Mouse (Mus musculus): Measurements from ENCODE around the gene Anks1b.

The Anks1b gene

GRCm38 (mm10) chr10:90373469-90373868 is 500.2 kb downstream of the Anks1b start:
- DNase-seq (ENCODE audit: extremely low read depth, low read depth): no peak

GRCm38 (mm10) chr10:90376605-90377004 is 503.3 kb downstream of the Anks1b start:
- no peak for DNase-seq (ENCODE audit: extremely low read depth, low read depth)

GRCm38 (mm10) chr10:90380062-90380461 is 506.8 kb downstream of the Anks1b start:
- no peak for DNase-seq (ENCODE audit: extremely low read depth, low read depth)

GRCm38 (mm10) chr10:90380704-90381339 is 507.5 kb downstream of the Anks1b start:
- DNase-seq (ENCODE audit: extremely low read depth, low read depth): no peak

GRCm38 (mm10) chr10:90400382-90400781 is 527.1 kb downstream of the Anks1b start:
- no peak for DNase-seq (ENCODE audit: extremely low read depth, low read depth)

- no peak for DNase-seq (ENCODE audit: extremely low read depth, low read depth)
Measured at GRCm38 (mm10) chr10:90408484-90408883, 535.2 kb downstream of the Anks1b start.

- no peak for DNase-seq (ENCODE audit: extremely low read depth, low read depth)
Measured at GRCm38 (mm10) chr10:90431527-90431926, 558.2 kb downstream of the Anks1b start.

GRCm38 (mm10) chr10:90431974-90432373 is 558.7 kb downstream of the Anks1b start:
- DNase-seq (ENCODE audit: extremely low read depth, low read depth): no peak

- DNase-seq (ENCODE audit: extremely low read depth, low read depth): no peak
Measured at GRCm38 (mm10) chr10:90432479-90432878, 559.2 kb downstream of the Anks1b start.

- DNase-seq (ENCODE audit: extremely low read depth, low read depth): no peak
Measured at GRCm38 (mm10) chr10:90441036-90441435, 567.7 kb downstream of the Anks1b start.

GRCm38 (mm10) chr10:90441656-90442055 is 568.3 kb downstream of the Anks1b start:
- DNase-seq (ENCODE audit: extremely low read depth, low read depth): no peak

GRCm38 (mm10) chr10:90464906-90465305 is 591.6 kb downstream of the Anks1b start:
- no peak for DNase-seq (ENCODE audit: extremely low read depth, low read depth)

GRCm38 (mm10) chr10:90465426-90465825 is 592.1 kb downstream of the Anks1b start:
- DNase-seq (ENCODE audit: extremely low read depth, low read depth): no peak

GRCm38 (mm10) chr10:90467546-90467945 is 594.2 kb downstream of the Anks1b start:
- no peak for DNase-seq (ENCODE audit: extremely low read depth, low read depth)

GRCm38 (mm10) chr10:90493436-90493835 is 620.1 kb downstream of the Anks1b start:
- DNase-seq (ENCODE audit: extremely low read depth, low read depth): no peak

GRCm38 (mm10) chr10:90493996-90494642 is 620.8 kb downstream of the Anks1b start:
- no peak for DNase-seq (ENCODE audit: extremely low read depth, low read depth)

GRCm38 (mm10) chr10:90494981-90495516 is 621.7 kb downstream of the Anks1b start:
- DNase-seq (ENCODE audit: extremely low read depth, low read depth): no peak

GRCm38 (mm10) chr10:90507561-90507960 is 634.3 kb downstream of the Anks1b start:
- DNase-seq (ENCODE audit: extremely low read depth, low read depth): no peak

- DNase-seq (ENCODE audit: extremely low read depth, low read depth): no peak
Measured at GRCm38 (mm10) chr10:90512801-90513200, 639.5 kb downstream of the Anks1b start.

GRCm38 (mm10) chr10:90531813-90532212 is 658.5 kb downstream of the Anks1b start:
- DNase-seq (ENCODE audit: extremely low read depth, low read depth): no peak

GRCm38 (mm10) chr10:90535370-90535769 is 662.1 kb downstream of the Anks1b start:
- DNase-seq (ENCODE audit: extremely low read depth, low read depth): no peak

- DNase-seq (ENCODE audit: extremely low read depth, low read depth): no peak
Measured at GRCm38 (mm10) chr10:90546635-90547034, 673.3 kb downstream of the Anks1b start.

GRCm38 (mm10) chr10:90562906-90563305 is 689.6 kb downstream of the Anks1b start:
- DNase-seq (ENCODE audit: extremely low read depth, low read depth): no peak
